Comparison of ENCODE assay signal across 21 mouse cellular contexts in the genomic region with DNA sequence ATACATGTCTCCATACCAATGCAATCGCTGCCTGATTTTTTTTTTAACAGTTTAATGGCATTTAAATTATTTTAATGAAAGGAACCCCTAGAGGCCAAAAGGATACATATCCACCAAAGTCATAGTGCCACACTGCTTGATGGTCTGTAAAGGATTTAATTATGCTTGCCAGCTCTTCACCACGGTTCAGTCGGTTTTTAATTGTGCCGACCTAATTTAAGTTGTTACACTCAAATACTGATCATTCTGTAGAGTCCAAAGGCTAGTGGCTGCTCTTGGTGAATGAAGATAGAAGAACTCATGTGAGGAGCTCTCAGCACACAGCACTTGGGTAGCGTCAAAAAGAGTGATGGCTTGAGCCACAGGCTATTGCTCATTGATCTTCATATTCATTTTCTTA. TPM values are rescaled to one million over a fixed set of nuclear protein-coding genes. Genes with fewer than 3 reads are reported as not detected.
DNase-seq lines count a peak whose midpoint lies in the region; ATAC-seq and TF ChIP-seq lines count a peak whose summit lies in the region.
"Had no signal": no experiment of that assay in that cellular context is flagged by ENCODE, and none has a peak within 500 bp of the region (broad histone marks: within the 10 kb centered on the region; RNA-seq: fewer than 3 reads in every experiment).

No protein-coding gene starts in this region.

- H3K9me3 ChIP-seq in kidney, postnatal 0 days (replicated peaks; ENCODE audit: low read length): no peaks in the 10 kb centered on the region
- no peaks in the 10 kb centered on the region for H3K9me3 ChIP-seq in kidney, embryonic 15.5 days (replicated peaks)
- H3K9me3 ChIP-seq: embryonic facial prominence, embryonic 15.5 days; forebrain, embryonic 10.5 days; hindbrain, embryonic 12.5 days had no signal

- H3K9ac ChIP-seq in kidney, postnatal 0 days (ENCODE audit: low read depth, low read length): no peak overlapping the region
- H3K9ac ChIP-seq in kidney, embryonic 15.5 days: no peak overlapping the region
- H3K9ac ChIP-seq: embryonic facial prominence, embryonic 15.5 days; heart, embryonic 13.5 days; hindbrain, embryonic 12.5 days had no signal

- H3K4me2 ChIP-seq in kidney, postnatal 0 days (ENCODE audit: low read length): no peak overlapping the region
- H3K4me2 ChIP-seq in kidney, embryonic 15.5 days: no peak overlapping the region
- H3K4me2 ChIP-seq: embryonic facial prominence, embryonic 15.5 days; heart, embryonic 13.5 days; hindbrain, embryonic 12.5 days had no signal

- no peaks in the 10 kb centered on the region for H3K4me1 ChIP-seq in kidney, postnatal 0 days (replicated peaks; ENCODE audit: insufficient read depth, low read length)
- 0 out of 2 replicates have a peak, but pooled peaks cover 4% of the 10 kb centered on the region for H3K4me1 ChIP-seq in kidney, embryonic 15.5 days
- H3K4me1 ChIP-seq: embryonic facial prominence, embryonic 15.5 days had no signal

- no peak for ATAC-seq in kidney, postnatal 0 days (replicated peaks; ENCODE audit: low FRiP score, low read depth)
- ATAC-seq in kidney, embryonic 15.5 days (replicated peaks; ENCODE audit: low FRiP score): no peak
- ATAC-seq: forebrain, embryonic 14.5 days had no signal

- TF ChIP-seq CTCF in kidney, postnatal 0 days (IDR thresholded peaks at IDR 0.05; ENCODE audit: low read depth): peak; percentile 9; the same call in 1 of the 2 replicates

- DNase-seq in kidney, adult 8-10 months: peak; percentile 44 to 52
- DNase-seq in kidney, adult 11 months: no peak
- DNase-seq in kidney, postnatal 0 days (ENCODE audit: low spot score): no peak
- peak; percentile 14 to 46 for DNase-seq in kidney, postnatal 36 days
- DNase-seq in frontal cortex, adult 2 months (ENCODE audit: extremely low spot score in 1 of 2, low spot score in 1 of 2): no peak
- DNase-seq: adrenal gland, adult 2 months; adrenal gland, postnatal 25 days; cerebellum, adult 2 months; cerebellum, postnatal 10 days; embryo, embryonic 11 days; gastrocnemius, postnatal 36 days; heart, adult 11 months; heart, postnatal 36 days had no signal

- H3K36me3 ChIP-seq in kidney, postnatal 0 days (ENCODE audit: insufficient read depth, low read length): no peaks in the 10 kb centered on the region
- H3K36me3 ChIP-seq in kidney, embryonic 15.5 days: no peaks in the 10 kb centered on the region
- H3K36me3 ChIP-seq: embryonic facial prominence, embryonic 15.5 days; forebrain, embryonic 10.5 days; heart, embryonic 13.5 days; hindbrain, embryonic 12.5 days had no signal

- H3K27me3 ChIP-seq in kidney, postnatal 0 days (ENCODE audit: insufficient read depth, low read length): no peaks in the 10 kb centered on the region
- no peaks in the 10 kb centered on the region for H3K27me3 ChIP-seq in kidney, embryonic 15.5 days
- H3K27me3 ChIP-seq: CH12.LX; embryonic facial prominence, embryonic 15.5 days; heart, embryonic 13.5 days; hindbrain, embryonic 12.5 days had no signal

- H3K4me3 ChIP-seq in kidney, postnatal 0 days (replicated peaks; ENCODE audit: low read depth, low read length): no peak overlapping the region
- H3K4me3 ChIP-seq in kidney, embryonic 15.5 days (replicated peaks): no peak overlapping the region
- H3K4me3 ChIP-seq: embryonic facial prominence, embryonic 15.5 days; erythroblast, embryonic 14.5 days; forebrain, embryonic 10.5 days; heart, embryonic 13.5 days; hindbrain, embryonic 12.5 days had no signal

- no peak overlapping the region for H3K27ac ChIP-seq in kidney, postnatal 0 days
- H3K27ac ChIP-seq in kidney, embryonic 15.5 days: no peak overlapping the region
- H3K27ac ChIP-seq: embryonic facial prominence, embryonic 15.5 days; forebrain, embryonic 10.5 days; heart, embryonic 13.5 days; hindbrain, embryonic 12.5 days had no signal

- 54% methylated on average over 5 of the region's 5 CpGs for WGBS in kidney, postnatal 0 days
- 66% methylated on average over 5 of the region's 5 CpGs for WGBS in kidney, embryonic 15.5 days

RNA-seq across cellular contexts. Expression of a gene that starts 5.4 kb away (rescaled TPM):
- 94.0 and 103 TPM in 2 replicates for polyA plus RNA-seq in kidney, postnatal 0 days (2015; fragmentation: Nextera tagmentation; extraction: Ambion mirVana)
- polyA plus RNA-seq in kidney, embryonic 15.5 days (2015; fragmentation: Nextera tagmentation; extraction: Ambion mirVana): 95.9 and 104 TPM in 2 replicates
- polyA plus RNA-seq in frontal cortex, adult 2 months (2012; rRNA removed): 44.4 and 47.2 TPM in 2 replicates

RNA-seq across cellular contexts. Expression of a gene that starts 5.8 kb away (rescaled TPM):
- 6.2 and 6.6 TPM in 2 replicates for polyA plus RNA-seq in kidney, postnatal 0 days (2015; fragmentation: Nextera tagmentation; extraction: Ambion mirVana)
- 4.2 and 5.3 TPM in 2 replicates for polyA plus RNA-seq in kidney, embryonic 15.5 days (2015; fragmentation: Nextera tagmentation; extraction: Ambion mirVana)
- polyA plus RNA-seq in frontal cortex, adult 2 months (2012; rRNA removed): 3.7 and 3.9 TPM in 2 replicates
- polyA plus RNA-seq: erythroblast, embryonic 14.5 days had no signal

Comparison
In these comparisons a context has a peak if more than half of its experiments do, and no peak if none do; other contexts are left out.
1. DNase-seq: peak in kidney, adult 8-10 months (2 of 2) and kidney, postnatal 36 days (2 of 2); none in kidney, adult 11 months (single experiment), kidney, postnatal 0 days (single experiment) and frontal cortex, adult 2 months (0 of 2).